Mouse (Mus musculus): ENCODE measurements around the gene Ankrd44. TPM values are rescaled to one million over a fixed set of nuclear protein-coding genes. Genes with fewer than 3 reads are reported as not detected.

Gene Ankrd44
- polyA plus RNA-seq, 1 experiment from 2014 or later: 7.8 TPM

DNA sequence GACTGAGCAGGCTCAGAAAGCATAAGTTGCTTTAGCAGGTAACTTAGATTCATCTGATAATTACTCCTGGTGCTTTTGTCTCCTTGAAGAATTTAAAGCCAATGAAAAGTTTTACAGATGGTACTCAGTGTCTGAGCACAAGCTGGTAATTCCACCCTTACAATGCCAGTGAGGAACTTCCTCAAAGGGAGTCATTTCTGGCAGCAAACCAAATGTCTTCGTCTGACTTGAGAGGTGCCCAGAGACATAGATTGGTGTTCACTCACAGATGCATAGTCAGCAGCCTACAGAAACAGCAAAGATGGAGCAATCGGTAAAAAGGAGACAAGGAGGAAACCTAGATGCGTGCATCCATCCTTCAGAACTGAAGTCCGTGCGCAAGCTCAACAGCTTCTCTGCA, 7.5 kb upstream of the Ankrd44 start:
- H3K4me3 ChIP-seq: no peak overlapping the region
- no peaks in the 10 kb centered on the region for H3K4me1 ChIP-seq
- WGBS: 89% methylated on average over 5 of the region's 5 CpGs
- no peaks in the 10 kb centered on the region for H3K9me3 ChIP-seq (replicated peaks)
- no peaks in the 10 kb centered on the region for H3K36me3 ChIP-seq
- no peaks in the 10 kb centered on the region for H3K27me3 ChIP-seq (ENCODE audit: low read depth, poor library complexity, severe bottlenecking)
- no peak for DNase-seq (ENCODE audit: low spot score)
- no peak overlapping the region for H3K27ac ChIP-seq (replicated peaks)

DNA sequence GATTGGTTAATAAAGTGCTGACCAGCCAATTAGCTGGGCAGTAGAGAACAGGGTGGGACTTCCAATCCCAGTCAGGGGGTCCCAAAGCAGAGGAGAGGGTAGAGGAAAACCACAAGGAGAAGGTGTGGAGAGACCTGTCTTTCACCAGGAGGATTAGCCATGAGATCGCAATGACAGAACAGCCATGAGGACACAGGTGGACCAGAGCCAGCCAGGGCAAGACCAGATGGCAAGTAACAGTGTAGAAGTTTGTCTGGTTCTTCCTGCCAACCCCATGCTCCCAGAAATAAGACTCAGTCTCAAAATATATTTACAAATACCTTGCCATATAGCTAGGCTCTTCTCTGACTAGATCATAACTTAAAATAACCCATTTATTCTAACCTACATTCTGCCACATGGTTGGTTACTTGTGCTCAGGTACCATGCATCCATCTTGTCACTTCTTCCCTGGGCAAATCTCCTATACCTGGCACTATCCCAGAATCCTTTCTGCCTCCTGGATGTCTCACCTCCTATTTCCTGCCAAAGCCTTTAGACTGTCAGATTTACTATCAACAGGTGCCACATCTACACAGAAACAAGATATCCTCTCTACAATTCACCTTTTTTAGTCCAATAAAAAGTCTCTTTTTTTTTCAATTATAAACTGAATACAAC, 6.4 kb upstream of the Ankrd44 start:
- 100% methylated on average over 1 of the region's 1 CpGs for WGBS
- H3K36me3 ChIP-seq: no peaks in the 10 kb centered on the region
- no peaks in the 10 kb centered on the region for H3K9me3 ChIP-seq (replicated peaks)
- no peak for DNase-seq (ENCODE audit: low spot score)
- no peak overlapping the region for H3K4me3 ChIP-seq
- 0 out of 2 replicates have a peak, but pooled peaks cover under 1% of the 10 kb centered on the region for H3K27me3 ChIP-seq (ENCODE audit: low read depth, poor library complexity, severe bottlenecking)
- no peak overlapping the region for H3K27ac ChIP-seq (replicated peaks)
- H3K4me1 ChIP-seq: no peaks in the 10 kb centered on the region

DNA sequence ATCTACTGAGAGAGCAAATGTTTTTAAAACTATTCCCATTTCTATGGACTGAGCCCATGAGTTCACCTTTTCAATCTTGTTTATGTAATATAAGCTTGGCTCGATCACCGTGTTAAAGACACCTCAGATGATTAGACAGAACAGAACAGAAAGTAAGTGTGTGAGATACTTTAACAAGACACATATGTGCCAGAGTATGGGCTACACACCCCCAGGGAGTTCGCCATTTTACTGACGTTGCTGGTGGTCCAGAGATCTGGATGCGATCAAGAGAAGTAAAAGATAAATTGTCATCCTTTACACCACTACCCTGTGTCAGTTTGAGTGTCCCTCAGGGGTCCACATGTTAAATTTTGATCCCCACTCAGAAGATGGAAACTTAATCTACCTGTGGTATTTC, 5.0 kb upstream of the Ankrd44 start:
- 87% methylated on average over 5 of the region's 5 CpGs for WGBS
- Histone ChIP-seq H3K36me3 (no peaks in the 10 kb centered on the region), H3K9me3 (replicated peaks) (no peaks in the 10 kb centered on the region), H3K4me1 (peaks cover 5% of the 10 kb centered on the region; the same call in 1 of the 2 replicates), H3K4me3 (no peak overlapping the region), H3K27me3 (ENCODE audit: low read depth, poor library complexity, severe bottlenecking) (peaks cover 8% of the 10 kb centered on the region; the same call in 1 of the 2 replicates), H3K27ac (replicated peaks) (no peak overlapping the region)
- no peak for DNase-seq (ENCODE audit: low spot score)

DNA sequence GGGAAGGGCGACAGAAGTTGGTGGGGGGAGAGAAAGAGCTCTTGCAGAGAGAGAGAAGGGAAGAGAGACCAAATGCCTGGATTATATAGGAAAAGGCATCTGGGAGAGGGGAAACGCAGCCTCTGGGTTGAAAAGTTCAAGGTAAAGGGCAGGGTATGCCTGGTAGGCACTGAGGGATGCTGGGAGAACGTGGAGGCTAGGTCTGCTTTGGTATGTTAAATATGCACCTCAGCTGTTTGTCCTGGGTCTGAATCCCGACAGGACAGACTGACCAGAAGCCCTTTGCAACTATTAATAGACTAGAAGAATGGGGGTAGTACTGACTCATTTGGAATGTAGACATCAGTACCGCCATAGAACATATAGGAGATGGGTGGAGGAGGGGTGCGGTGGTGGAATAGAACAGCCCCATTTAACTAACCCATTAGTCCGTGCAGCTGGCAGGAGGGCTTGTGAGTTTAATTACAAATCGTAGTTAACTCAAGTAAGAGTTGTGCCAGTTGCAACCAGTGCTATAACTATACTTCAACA, 4.5 kb upstream of the Ankrd44 start:
- no peak overlapping the region for H3K27ac ChIP-seq (replicated peaks)
- peaks cover 5% of the 10 kb centered on the region; the same call in 1 of the 2 replicates for H3K4me1 ChIP-seq
- H3K36me3 ChIP-seq: no peaks in the 10 kb centered on the region
- DNase-seq (ENCODE audit: low spot score): no peak
- H3K4me3 ChIP-seq: no peak overlapping the region
- WGBS: 69% methylated on average over 8 of the region's 8 CpGs
- H3K9me3 ChIP-seq (replicated peaks): no peaks in the 10 kb centered on the region
- H3K27me3 ChIP-seq (ENCODE audit: low read depth, poor library complexity, severe bottlenecking): peaks cover 8% of the 10 kb centered on the region; the same call in 1 of the 2 replicates

DNA sequence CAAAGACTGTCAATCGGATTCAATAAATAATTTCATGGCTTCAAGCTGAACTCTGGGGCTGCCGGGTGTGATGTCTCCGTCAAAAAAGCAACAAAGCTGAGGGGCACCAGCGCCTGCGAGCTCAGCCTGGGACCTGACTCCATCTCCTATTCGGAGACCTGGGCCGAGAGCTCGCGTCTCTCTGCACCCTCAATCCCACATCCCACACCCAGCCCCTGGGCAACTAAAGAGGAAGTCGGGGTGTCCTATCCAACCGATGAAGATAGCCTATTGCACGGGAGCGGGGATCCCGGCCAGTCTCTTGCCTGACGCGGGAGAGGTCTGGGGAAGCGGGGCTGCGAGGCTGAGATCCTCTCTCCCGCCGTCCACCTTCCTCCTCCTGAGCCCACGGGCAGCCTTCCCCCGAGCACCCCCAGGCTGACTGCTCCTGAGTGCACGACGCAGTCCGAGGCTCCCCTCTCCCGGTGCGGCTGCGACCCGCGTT, 694 bp downstream of the Ankrd44 start:
- under 1% methylated on average over 30 of the region's 30 CpGs for WGBS
- no peaks in the 10 kb centered on the region for H3K9me3 ChIP-seq (replicated peaks)
- H3K4me3 ChIP-seq: peak overlapping the region; percentile 91
- H3K36me3 ChIP-seq: no peaks in the 10 kb centered on the region
- peak overlapping the region; percentile 92 for H3K27ac ChIP-seq (replicated peaks)
- DNase-seq (ENCODE audit: low spot score): no peak
- peaks cover 26% of the 10 kb centered on the region for H3K27me3 ChIP-seq (ENCODE audit: low read depth, poor library complexity, severe bottlenecking)
- H3K4me1 ChIP-seq: peaks cover 10% of the 10 kb centered on the region

DNA sequence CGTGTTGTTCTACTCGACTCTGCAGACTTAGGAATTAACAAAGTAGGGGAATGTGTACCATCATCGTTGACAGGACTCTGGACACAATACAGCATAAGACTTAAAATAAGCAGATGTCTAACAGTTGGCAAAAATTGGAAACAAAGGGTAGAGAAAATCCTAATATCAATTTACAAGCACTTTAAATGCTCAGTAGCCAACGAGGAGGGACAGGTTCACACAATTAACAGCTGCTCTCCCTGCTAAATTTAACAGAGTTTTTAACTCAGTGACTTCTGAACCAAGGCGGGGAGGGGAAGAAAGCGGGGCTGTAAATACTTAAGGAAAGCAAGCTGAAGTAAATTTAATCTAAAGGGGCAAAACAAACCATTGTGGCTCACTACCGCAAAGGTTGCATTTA, 1.4 kb downstream of the Ankrd44 start:
- no peaks in the 10 kb centered on the region for H3K9me3 ChIP-seq (replicated peaks)
- no peaks in the 10 kb centered on the region for H3K36me3 ChIP-seq
- H3K27me3 ChIP-seq (ENCODE audit: low read depth, poor library complexity, severe bottlenecking): peaks cover 26% of the 10 kb centered on the region
- peak overlapping the region; percentile 91 for H3K4me3 ChIP-seq
- no peak overlapping the region for H3K27ac ChIP-seq (replicated peaks)
- no peak for DNase-seq (ENCODE audit: low spot score)
- 63% methylated on average over 7 of the region's 7 CpGs for WGBS
- H3K4me1 ChIP-seq: peaks cover 10% of the 10 kb centered on the region

DNA sequence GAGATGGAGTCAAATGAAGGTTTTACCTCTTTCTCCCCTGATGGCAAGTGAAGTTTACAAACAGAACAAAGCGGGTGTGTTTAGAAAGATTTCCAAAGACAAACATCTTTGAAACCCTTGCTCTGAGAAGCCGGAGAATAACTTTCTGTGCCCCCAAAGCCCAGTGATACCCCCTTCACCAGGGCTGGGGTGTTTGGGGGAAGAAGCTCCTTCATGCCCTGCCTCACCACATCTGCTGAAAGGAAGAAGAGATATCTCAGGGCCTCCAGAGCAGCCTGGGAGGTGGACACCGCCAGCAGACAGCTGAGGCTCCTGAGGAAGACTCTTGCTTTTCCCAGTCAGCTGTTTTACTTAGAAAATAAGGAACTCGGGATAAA, 1.9 kb downstream of the Ankrd44 start:
- 81% methylated on average over 4 of the region's 4 CpGs for WGBS
- Histone ChIP-seq H3K4me3 (no peak overlapping the region), H3K9me3 (replicated peaks) (no peaks in the 10 kb centered on the region), H3K27ac (replicated peaks) (no peak overlapping the region), H3K4me1 (peaks cover 10% of the 10 kb centered on the region), H3K36me3 (no peaks in the 10 kb centered on the region), H3K27me3 (ENCODE audit: low read depth, poor library complexity, severe bottlenecking) (peaks cover 26% of the 10 kb centered on the region)
- no peak for DNase-seq (ENCODE audit: low spot score)

DNA sequence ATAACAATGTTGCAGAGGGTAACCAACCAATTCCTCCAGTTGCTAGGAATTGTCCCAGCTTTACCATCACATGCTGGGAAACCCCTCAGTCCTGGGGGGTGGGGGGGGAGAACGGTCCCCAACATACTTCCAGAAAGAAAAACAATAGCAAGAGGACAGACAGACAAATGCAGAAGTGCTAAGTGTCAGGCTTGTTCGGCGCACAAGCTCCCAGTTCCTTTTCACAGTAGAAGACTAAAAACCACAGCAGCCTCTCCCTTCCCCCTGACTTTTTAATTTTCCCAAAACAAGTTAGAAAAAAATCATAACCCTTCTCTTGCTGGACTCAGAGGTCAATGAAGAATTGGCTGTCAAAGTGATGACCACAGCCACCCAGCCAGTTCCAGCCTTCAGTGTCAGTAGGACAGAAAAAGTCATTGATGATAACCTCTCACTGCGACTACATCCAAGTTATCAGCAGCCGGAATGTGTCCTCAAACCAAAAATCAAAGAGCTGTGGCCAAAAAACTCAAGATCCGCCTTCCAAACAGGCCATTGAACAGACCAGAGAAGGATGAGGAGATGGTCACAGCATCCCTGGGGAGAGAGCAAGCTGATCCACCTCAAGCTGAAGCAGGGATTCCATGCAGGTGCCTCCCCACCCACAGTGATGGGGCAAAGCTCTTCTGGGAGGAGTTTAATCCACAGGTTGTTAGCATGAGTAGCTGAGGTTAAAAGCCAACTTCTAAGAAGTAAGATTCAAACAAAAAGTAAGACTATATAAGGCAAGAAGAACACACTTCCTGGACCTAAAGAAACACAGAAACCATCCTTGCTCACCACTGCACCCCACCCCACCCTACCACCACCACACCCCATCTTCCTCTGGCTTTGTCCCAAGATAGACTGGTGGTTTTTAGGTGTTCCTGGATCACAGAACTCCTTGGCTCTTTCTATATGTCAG, 2.5 kb downstream of the Ankrd44 start:
- no peaks in the 10 kb centered on the region for H3K36me3 ChIP-seq
- DNase-seq (ENCODE audit: low spot score): no peak
- H3K9me3 ChIP-seq (replicated peaks): no peaks in the 10 kb centered on the region
- peaks cover 26% of the 10 kb centered on the region for H3K27me3 ChIP-seq (ENCODE audit: low read depth, poor library complexity, severe bottlenecking)
- H3K4me1 ChIP-seq: peaks cover 10% of the 10 kb centered on the region
- no peak overlapping the region for H3K27ac ChIP-seq (replicated peaks)
- 84% methylated on average over 6 of the region's 6 CpGs for WGBS
- no peak overlapping the region for H3K4me3 ChIP-seq

DNA sequence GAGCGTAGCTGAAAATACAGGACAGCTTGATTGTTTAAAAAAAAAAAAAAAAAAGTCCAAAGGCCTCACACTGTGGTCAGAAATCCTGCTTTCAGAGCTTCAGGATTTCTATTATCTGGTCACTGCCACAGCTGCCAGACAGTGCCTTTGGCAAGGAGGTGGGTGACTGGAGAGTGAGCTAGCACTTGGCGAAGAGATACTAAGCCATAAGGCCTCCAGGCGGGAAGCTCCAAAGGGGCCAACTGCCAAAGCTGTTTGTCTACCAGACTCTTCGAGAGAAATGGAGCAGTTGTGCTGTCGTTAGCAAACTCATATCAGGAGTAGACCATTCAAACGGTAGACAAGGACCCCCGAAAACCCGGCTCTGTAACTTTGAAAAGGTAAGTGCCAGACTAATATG, 3.5 kb downstream of the Ankrd44 start:
- Histone ChIP-seq H3K36me3 (no peaks in the 10 kb centered on the region), H3K4me3 (no peak overlapping the region), H3K4me1 (peaks cover 10% of the 10 kb centered on the region), H3K27ac (replicated peaks) (no peak overlapping the region), H3K9me3 (replicated peaks) (no peaks in the 10 kb centered on the region), H3K27me3 (ENCODE audit: low read depth, poor library complexity, severe bottlenecking) (peaks cover 26% of the 10 kb centered on the region)
- DNase-seq (ENCODE audit: low spot score): no peak
- 86% methylated on average over 8 of the region's 8 CpGs for WGBS

DNA sequence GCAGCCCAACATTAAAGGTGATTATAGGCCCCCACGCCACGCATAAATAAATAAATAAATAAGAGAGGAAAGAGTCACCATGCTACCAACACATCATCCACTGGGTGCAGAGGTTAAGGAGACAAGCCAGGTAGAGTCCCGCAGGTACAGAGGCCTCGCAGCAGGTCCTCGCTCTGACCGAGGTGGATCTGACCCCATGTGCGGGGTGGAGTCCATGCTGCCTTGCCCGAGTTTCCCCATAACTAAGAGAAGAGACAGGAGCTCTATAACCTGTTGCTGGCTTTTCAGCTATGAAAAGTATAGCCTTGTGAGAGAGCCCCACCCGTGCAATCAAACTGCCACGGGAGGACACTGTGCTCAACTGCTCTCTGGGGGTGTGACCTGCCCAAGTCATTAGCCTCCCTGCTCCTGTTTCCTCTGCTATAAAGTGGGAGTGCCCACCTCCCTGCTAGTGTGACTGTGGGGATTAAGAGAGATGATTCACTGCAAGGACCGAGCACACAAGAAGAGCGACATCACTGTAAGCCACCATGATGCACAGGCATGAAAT, 4.1 kb downstream of the Ankrd44 start:
- Histone ChIP-seq H3K36me3 (no peaks in the 10 kb centered on the region), H3K27me3 (ENCODE audit: low read depth, poor library complexity, severe bottlenecking) (peaks cover 21% of the 10 kb centered on the region), H3K9me3 (replicated peaks) (no peaks in the 10 kb centered on the region), H3K27ac (replicated peaks) (no peak overlapping the region), H3K4me3 (no peak overlapping the region), H3K4me1 (peaks cover 10% of the 10 kb centered on the region)
- no peak for DNase-seq (ENCODE audit: low spot score)
- 83% methylated on average over 12 of the region's 12 CpGs for WGBS

DNA sequence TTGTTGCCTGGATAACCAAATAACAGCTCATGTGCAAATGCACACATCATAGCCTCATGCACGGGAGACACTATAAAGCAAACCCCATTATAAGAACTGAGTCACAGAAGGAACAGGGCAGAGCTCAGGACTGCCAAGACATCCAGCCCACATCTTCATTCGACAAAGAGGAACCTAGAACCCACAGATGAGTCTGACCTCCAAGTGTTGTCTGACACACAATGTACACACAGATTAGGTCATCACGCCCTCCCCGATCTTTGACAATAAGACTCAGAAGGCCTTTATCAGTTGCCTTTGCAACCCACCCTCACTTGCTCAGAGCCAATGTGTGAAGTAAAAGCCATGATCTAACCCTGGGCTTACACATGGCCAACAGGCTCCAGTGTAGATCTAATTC, 6.1 kb downstream of the Ankrd44 start:
- WGBS: 95% methylated on average over 4 of the region's 4 CpGs
- no peak overlapping the region for H3K4me3 ChIP-seq

DNA sequence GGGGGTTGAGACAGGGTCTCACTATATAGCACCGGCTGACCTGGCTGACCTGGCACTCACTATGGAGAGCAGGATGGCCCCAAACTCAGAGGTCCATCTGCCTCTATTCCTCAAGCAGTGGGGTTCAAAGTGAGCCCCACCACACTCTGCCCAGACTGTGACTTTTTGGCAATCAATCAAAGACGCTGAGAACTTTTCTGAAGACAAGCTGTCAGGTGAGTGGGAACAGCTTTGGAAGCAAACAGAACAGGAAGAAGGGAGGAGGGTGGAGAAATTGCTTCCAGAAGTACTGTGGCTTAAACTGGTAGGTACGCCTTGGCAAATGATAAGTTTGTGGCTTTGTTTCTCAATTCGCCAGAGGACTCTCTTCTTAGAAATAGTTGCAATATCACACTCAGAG, 9.7 kb downstream of the Ankrd44 start:
- Histone ChIP-seq H3K27ac (replicated peaks) (no peak overlapping the region), H3K4me1 (no peaks in the 10 kb centered on the region), H3K4me3 (no peak overlapping the region), H3K36me3 (no peaks in the 10 kb centered on the region), H3K27me3 (ENCODE audit: low read depth, poor library complexity, severe bottlenecking) (no peaks in the 10 kb centered on the region), H3K9me3 (replicated peaks) (no peaks in the 10 kb centered on the region)
- DNase-seq (ENCODE audit: low spot score): no peak
- 86% methylated on average over 4 of the region's 4 CpGs for WGBS

More for the DNA sequence above, 6.1 kb downstream of the Ankrd44 start:
- H3K9me3 ChIP-seq (replicated peaks): no peaks in the 10 kb centered on the region
- H3K4me1 ChIP-seq: peaks cover 5% of the 10 kb centered on the region
- H3K27ac ChIP-seq (replicated peaks): no peak overlapping the region
- H3K27me3 ChIP-seq (ENCODE audit: low read depth, poor library complexity, severe bottlenecking): peaks cover 17% of the 10 kb centered on the region
- DNase-seq (ENCODE audit: low spot score): no peak
- H3K36me3 ChIP-seq: no peaks in the 10 kb centered on the region
